Mouse (Mus musculus) lung, adult 18-20 months (tissue): ENCODE results near the gene Lpp.

Experiments
- DNase-seq, 2 experiments: peaks; one replicate each; pipeline ENCODE4 v3.0.0; 2022; ENCODE audit warnings: mixed read lengths in 2 of 2

The Lpp gene

DNA sequence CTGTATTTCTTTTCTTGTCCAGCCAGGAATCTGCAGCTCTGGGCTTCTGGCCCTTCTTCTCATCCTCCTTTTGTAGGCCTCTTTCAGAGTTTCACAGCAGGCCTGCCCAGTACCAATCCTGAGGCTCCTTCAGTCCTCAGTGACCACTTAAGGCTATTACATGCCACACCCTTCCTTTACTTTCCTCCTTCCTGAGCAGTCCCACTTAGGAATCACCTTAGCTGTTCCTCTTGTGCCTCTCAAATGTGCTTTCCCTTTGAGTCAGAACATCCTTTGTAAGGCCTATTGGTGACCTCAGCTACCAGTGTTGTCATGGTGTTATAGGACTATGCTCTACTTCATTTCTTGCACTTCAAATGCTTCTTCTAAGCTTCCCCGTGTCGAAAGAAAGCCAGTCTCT, 342.4 kb downstream of the Lpp start:
- DNase-seq: no peak

DNA sequence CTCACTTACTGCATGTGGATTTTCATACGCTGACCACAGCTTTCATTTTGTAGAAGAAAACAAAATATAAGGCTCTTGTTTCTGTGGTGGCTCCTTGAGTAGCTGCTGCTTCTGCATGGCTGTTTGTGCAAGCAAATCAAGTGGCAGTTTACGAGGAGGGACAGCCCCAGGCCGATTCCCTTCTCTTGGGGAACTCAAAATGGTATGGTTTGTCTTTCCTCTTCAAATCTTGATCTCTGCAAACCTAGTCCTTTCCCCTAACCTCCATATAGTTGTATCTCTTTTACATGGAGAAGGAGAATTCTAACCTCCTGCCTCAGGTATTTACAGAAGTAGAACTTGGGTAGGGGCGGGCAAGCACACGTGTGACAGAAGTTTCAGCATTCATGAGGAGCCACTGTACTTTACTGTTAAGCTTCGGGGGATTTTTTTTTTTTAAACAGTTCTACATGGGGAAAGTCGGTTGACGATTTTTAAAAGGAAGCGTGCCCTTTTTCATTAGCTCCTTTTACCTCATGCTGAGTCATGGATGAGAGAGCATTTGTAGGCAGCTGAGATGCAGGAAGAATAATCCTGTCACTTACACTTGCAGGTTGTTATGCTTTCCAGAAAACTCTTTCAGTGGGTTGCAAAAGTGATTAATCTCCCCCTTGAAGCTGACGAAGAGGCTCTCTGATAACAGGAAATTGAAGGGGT, 344.2 kb downstream of the Lpp start:
- no peak for DNase-seq

DNA sequence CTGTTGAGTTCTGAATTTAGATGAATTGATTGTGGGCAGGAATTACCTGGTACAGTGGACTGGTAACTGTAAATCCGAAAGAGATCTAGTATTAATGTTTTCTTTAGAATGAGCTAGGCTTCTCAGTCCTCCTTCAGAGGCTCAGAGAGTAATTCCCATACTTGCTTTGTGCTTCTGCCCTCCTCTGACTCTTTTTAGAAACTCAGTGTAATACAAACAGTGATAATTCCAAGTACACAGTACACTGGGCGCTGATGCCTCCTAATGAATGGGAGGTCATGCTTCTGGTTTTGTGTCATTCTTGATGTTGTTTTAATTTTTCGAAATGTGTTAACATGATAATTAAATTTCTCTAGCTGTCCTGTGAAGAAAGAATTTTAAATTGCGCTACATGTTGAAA, 347.4 kb downstream of the Lpp start:
- DNase-seq: no peak

DNA sequence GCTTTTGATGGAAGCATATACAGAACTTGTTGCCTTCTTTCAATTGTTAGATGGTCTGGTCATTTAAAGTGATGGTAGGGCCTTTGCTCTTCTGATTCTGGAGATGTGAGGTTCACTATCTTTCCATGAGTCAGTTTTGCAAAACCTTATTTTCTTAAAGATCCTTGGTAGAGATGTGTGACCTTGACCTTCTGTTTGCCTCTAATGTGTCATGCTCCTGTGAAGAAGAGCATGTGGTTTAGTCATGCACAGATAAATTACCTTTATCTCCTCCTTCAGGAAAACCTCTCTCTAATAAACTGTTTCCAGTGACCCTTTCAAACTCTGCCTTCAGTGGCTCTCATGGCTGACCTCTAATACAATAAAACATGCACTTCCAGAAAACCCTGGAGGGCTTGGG, 356.5 kb downstream of the Lpp start:
- DNase-seq: no peak

DNA sequence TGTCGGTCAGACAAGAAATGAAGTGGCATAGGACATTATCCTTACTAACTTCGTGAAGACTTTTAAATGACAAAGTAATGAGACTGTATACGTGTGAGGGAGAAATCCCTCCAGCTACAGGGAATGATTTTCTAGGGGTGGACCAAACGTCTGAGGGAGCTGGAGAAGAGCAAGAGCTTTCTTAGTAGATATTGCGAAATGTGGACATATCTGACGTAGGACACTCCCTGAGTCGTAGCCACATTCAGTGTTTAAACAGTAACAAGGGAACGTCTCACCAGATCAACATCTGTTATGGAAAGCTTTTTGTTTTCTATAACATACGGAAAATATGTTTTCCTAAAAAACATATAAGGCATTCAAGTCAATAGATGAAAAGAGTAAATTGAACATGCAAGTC, 362.8 kb downstream of the Lpp start:
- no peak for DNase-seq

DNA sequence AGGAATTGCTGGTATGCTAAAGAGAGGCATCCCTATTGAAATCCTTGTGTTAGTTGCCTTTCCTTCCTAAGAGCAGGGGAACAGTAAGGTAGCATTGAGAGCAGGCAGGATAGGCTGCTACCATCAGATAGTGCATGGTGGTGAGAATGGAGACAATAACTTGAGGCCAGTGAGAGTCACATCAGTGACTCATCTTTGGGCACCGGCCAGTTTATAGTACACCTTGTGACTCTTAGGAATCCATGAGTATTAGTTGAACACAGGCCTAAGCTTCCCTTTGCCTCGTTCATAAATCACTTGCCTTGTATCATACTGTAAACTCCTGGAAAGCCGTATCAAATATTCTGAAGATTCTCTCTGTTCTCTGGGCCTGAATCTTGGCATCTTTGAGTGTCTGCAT, 372.7 kb downstream of the Lpp start:
- DNase-seq: no peak

DNA sequence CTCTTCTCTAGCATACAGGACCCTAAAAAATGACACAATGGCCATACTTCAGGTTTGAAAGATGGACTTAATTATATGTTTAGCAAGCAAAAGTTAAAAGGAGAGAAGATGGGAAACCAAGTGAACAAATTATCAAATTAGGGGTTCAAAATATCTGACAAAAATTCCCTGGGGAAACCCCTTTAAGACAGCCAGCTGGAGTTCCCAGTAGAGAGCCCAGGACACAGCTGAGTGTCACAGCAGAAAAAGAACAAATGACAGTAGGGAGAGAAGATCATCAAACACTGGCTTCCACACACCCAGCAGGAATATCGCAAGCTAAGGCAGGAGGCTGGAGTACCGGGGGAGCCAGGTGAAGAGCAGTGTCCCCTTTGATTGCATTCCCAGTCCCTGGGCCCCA, 373.3 kb downstream of the Lpp start:
- DNase-seq: no peak

DNA sequence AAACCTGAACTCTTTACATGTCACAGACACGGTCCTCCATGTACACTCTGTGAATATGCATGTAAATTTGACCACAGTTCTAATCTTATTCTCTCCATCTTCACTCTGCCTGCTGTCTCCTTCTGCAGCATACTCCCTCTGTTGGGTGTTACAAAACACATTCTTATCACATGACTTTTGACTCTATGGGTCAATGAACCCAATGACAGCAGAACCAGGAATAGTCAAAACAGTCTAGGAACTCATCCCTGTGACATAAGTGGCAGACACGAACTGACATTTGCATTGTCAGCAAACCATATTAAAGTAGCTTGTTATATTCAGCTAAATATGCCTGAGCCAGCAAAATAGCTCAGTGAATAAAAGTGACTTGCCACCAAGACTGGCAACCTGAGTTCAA, 383.7 kb downstream of the Lpp start:
- DNase-seq: no peak

DNA sequence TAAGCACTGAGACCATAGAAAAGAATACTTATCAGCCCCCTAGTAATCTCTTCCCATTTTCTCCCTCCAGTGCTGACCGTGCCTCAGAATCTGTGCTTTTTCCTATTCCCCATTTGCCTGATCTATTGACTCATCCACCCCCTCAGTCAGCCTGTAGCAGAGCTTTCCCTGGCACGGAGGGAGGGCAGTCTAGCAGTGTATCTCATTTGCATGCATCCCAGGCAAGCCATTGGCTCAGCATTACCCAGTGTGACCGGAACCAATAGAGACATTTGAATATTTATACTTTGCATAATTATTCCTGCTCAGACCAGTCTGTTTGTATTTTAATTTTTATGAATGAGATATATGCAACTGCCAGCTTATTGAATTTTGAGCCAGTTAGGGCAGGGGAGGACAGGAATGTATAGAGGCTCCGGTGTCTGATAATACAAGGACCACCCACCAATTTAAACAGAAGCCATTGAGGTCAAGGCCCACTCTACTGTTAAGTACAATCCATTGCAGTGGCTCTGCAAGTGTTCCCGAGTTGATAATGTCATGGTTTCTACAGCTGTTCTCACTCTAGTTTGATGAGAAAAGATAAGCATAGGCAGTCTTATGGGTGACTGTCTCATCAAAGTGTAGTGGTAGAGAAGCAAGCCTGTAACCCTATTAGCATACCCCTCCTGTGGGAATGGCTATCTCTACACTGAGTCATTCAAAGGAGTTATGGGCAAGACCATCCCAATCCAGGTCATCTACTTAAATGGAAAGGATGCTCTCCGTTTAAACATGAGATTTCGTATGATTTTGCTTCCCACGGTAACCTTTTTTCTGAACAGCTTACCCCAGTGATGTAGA, 385.3 kb downstream of the Lpp start:
- DNase-seq: no peak

DNA sequence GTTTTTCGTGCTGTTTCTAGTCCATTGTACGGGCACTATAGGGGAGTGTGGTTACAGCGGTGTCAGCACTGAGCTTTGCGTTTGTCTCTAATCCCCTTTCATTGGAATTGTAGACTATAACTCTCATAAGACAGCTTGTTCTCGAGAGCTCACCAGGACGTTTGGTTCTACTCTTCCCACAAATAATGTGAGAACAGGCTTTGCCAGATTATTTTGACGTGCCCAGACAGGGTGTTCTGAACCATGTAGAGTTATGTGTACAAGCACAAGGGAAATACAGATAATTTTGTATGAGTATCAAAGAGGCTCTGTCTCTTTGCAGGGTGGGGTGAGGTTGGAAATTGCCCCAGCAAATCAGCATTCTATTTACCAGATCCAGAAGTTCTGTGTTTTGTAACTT, 387.2 kb downstream of the Lpp start:
- no peak for DNase-seq

DNA sequence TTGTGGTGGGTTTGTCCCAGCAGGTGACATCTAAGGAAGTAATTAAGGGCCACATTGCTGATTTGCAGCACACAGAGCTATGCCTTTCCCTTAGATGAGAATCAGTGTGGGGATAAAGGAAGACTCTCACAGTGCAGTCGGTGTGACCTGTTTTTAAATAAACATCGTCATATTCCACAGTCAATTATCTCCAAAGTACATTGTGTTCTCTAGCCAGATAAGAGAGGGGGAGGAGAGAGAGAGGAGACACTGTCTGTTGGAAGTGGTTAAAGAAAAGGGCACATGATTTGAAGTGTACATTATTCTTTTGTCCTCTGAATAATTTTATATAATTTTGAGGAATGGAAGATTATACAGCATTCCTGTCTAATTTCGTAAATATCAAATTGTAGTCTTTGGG, 388.6 kb downstream of the Lpp start:
- no peak for DNase-seq

DNA sequence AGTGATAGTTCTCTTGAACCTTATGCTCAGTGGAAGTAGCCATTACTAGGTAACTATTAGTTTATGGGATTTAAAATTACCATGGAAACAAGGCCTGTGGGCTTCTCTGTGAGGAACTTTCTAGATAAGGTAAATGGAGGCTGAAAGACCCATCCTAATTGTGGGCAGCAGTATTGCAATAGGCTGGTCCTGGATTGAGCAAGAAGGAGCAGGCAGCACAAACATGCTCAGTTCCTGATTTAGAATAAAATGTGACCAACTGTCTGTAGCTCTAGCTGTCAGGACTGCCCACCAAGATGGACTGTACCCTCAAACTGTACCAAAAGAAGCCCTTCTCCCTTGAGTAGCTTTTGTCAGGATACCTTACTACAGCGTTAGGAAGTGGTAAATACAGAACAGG, 392.3 kb downstream of the Lpp start:
- DNase-seq: no peak

DNA sequence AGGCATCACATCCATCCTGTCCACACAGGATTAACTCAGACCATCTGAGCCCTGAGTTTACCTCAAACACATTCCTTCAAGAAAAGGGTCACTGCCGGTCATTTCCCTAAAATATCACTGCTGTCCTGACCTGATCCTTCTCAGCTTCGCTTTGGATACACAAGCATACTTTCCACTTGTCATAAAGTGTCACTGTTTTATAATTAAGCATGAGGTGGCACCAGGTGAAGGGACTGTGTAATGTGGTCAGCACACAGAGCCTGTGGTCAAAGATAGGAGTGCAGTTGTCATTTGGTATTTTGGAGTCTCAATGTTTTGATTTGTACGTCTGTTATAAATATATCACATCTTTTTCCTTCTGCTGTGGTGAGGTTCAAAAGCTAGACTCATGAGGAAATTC, 395.7 kb downstream of the Lpp start:
- DNase-seq: no peak

DNA sequence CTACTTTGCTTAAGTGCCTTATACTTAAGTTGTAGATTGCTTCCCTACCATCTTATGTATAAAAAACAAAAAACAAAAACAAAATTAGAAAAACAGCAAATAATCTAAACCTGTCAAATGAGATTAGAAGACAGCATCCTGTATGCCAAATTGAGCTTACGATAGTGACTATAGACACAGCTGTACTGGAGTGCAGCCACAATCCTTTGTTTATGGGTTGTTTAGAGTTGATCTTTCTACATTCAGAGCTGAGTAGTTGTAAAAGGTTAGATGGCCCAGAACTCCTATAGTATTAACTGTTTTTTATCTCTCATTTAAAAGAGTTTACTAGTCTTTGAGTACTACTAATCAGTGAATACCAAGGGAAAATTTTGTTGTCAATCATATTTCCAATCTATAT, 398.1 kb downstream of the Lpp start:
- DNase-seq: no peak

DNA sequence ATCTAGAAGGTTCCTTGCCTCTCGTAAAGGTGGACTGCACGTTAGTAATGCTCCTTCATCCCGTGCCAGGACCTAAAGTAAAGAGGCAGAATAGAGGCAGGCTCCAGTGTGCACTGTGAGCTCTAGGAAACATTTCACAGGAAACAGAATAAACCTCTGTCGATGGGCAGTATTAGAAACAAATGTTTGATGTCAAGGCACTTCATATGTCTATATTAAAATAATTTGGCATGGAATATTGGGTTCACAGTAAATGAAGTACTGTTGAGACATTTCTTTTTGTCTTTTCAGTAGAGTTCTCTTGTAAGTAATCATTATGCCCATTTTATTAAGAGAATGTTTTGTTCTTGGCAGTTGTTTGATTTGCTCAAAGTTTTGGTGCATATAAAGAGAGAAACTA, 398.7 kb downstream of the Lpp start:
- no peak for DNase-seq

DNA sequence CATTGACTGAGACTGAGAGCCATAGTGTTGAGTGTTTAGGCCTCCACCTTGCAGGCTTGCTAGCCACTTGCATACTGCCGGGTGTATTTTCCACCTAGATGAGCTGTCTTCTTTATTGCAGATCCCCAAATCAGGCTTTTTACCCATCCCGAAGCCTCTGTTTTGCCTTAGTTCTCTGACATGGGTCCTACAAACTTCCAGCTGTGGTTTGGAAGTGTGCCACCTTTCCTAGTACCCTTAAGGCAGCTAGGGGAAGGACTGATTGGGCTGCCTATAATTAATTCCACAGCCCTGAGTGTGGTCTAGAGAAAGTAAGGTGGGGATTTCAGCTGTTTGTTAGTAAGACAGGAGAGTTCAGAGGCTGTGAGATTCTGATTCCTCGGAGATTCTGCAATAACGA, 399.5 kb downstream of the Lpp start:
- DNase-seq: no peak

DNA sequence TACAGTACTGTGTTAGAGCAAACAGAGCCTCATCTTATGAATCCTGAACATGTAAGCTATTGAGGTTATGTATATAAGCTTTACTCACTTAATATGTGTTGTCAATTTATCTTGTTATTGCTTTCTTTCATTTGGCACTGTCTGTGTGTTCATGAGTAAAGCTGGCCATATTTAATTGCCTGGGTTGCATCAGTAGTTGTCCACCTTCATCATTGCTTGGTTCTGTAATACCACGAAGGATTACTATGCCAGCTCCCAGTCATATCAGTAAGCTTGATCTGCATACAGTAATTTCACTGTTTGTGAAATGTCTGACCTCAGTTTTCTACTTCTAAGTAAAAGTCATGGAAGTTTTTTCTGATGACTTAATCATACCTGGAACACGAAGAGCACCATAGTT, 401.4 kb downstream of the Lpp start:
- no peak for DNase-seq

DNA sequence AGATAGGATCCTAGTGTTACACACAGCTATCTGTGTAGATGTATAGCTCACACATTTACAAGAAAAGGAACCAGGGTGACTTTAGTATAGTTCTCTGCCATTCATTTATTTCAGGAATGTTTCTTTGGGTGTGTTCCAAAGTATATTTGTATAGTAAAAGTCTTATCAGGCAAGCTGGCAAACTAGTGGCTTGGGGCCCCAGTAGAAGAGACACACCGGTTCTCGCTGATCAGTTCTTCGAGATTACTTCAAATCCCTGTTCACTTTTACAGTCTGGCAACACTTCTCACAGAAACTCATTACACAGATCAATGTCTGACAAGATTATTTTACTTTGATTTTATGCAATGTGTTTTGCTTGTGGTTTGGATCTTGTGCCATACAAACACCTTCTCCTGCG, 408.0 kb downstream of the Lpp start:
- no peak for DNase-seq

DNA sequence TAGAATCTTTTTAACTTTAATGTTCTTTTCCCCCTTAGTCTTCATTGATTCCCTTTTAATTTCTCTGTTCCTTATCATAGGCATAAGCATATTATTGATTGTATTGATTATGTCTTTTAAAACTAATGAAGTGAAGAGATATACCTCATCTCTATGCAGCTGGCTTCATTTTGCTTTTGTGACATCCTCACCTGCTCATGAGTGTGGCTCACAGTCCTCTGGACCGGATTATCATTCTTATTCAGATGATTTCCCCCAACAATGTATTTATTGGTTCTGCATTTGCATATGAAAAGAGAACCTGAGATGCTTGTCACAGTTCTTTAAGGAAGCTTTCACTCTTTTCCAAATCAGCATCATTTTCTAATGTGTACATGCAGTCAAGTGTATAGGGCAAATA, 408.5 kb downstream of the Lpp start:
- no peak for DNase-seq

DNA sequence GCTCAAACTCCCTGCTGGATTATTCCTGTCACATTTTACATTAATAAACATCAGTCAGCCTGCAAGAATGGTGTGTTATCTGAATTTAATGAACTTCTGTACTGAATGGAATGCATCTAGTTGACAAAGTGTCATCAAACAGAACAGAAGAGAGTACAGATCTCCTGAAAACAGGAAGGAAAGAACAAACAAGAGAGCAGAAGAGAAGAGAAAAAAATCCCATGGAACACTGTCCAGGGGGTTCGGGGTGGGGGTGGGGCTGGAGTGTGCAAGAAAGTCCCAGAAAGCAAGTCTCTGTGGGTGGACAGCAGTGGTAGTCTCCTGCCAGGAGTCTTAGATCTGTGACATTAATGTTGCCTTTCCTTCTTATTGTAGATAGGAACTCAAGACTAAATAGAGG, 412.8 kb downstream of the Lpp start:
- DNase-seq: no peak

DNA sequence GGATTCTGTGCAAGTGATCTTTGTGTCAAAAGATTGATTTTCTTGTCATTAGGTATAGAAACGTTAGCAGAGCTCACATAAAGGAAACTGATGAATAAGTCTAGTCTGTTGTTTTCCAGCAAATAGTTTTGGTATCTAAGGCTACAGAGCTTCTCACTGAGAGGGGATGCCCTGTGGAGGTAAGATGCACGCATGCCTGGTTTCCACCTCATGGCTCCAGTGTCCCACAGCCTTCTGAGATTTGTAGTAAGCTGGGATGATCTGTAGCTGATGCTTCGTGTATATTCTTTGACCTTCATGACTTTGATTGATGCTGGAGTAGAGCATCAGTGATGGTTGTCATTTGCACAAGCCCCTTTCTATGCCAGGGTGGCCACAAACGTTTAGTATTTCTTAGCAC, 414.3 kb downstream of the Lpp start:
- no peak for DNase-seq

DNA sequence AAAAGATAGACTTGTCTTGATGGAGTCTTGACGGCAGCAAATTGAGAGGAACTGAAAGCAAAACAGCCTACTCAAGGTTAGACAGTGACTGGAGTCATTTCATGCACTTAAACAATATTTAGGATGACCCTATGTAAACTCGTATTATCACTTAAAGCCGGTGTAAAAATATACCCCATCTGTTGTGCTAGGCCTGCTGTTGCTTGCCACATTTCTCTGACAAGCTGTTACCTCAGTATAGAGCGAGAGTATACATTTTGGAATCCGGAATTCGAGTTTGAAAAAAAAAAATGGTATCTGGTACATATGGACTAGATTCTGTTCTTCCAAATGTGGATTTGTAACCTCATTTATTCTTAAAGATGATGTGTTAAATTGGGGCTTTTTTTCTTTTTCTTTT, 416.5 kb downstream of the Lpp start:
- no peak for DNase-seq

DNA sequence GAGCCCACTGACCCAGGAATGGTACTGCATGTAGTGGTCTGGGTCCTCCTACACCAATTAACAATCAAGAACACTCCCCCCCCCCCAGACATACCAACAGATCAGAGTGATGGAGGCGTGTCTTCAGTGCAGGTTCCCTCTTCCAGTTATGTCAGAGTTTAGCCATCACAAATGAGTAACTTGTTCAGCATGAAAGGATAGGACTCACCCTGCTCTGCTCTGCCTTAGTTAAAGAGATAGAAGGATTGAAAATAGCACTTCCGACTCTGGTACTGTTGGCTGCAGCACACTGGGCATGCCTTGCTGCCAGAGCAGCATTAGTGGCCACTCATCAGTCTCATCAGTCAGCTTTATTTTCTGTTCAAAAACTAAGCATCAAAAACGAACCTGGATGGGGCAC, 423.3 kb downstream of the Lpp start:
- no peak for DNase-seq

DNA sequence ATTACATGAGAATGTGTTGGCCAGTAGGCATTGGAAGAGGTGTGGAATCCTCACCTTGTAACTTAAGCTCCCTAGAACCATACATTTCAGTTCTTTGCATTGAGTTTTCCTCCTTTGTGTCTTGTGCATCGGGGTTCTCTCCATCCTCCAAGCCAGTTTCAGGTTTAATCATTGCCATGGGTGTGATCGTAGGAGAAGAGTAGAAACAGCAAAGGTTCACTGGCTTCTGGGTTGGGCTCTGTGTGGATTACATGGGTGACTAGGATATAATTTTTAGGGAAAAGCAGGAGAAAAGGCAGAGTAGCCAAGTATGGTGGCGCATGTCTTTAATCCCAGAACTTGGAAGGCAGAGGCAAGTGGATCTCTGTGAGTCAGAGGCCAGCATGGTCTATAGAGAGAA, 424.1 kb downstream of the Lpp start:
- DNase-seq: no peak

DNA sequence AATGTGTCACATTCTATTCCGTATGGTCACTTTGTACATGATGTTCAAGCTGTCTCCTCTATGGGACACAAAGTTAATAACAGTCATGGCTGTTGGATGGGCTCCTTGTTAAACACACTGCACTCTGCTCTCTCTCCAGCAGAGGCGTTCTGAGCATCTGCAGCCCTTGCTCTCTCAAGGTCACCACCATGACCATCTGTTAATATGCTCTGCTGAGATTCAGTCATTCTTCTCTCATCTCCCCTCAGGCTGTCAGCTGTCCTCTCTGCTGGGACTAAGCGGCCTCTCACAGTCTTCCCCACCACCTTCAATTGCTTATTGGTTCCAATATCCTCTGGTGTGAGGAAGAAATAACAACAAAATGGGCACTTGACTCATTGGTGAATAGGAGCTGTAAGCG, 425.8 kb downstream of the Lpp start:
- no peak for DNase-seq
